Comparison of ENCODE assay signal across 16 mouse cellular contexts in genomic region chr6:91506036-91506435, GRCm38 (mm10). TPM values are rescaled to one million over a fixed set of nuclear protein-coding genes. Genes with fewer than 3 reads are reported as not detected.
DNase-seq lines count a peak whose midpoint lies in the region; ATAC-seq and TF ChIP-seq lines count a peak whose summit lies in the region.
"Had no signal": no experiment of that assay in that cellular context is flagged by ENCODE, and none has a peak within 500 bp of the region (broad histone marks: within the 10 kb centered on the region; RNA-seq: fewer than 3 reads in every experiment).

No protein-coding gene starts in this region.

- H3K27me3 ChIP-seq in liver, embryonic 16.5 days (ENCODE audit: control insufficient read depth, insufficient read depth, low read depth, low read length): no peaks in the 10 kb centered on the region
- no peaks in the 10 kb centered on the region for H3K27me3 ChIP-seq in small intestine, adult 2 months (ENCODE audit: control insufficient read depth, insufficient read depth, low read length)
- H3K27me3 ChIP-seq: heart, embryonic 13.5 days; midbrain, embryonic 12.5 days; neural tube, embryonic 15.5 days had no signal

- no peaks in the 10 kb centered on the region; the same call in 1 of the 2 replicates for H3K4me1 ChIP-seq in liver, embryonic 16.5 days (ENCODE audit: control insufficient read depth, low read depth, low read length)
- no peaks in the 10 kb centered on the region for H3K4me1 ChIP-seq in small intestine, adult 2 months (ENCODE audit: control insufficient read depth, insufficient read depth, insufficient read length, low read length)
- H3K4me1 ChIP-seq: embryonic facial prominence, embryonic 10.5 days; heart, embryonic 13.5 days; midbrain, embryonic 12.5 days; neural tube, embryonic 15.5 days had no signal

- H3K9me3 ChIP-seq in liver, embryonic 16.5 days (replicated peaks; ENCODE audit: control insufficient read depth, low read length): no peaks in the 10 kb centered on the region
- H3K9me3 ChIP-seq: G1E; midbrain, embryonic 12.5 days; neural tube, embryonic 15.5 days had no signal

- no peak for TF ChIP-seq CTCF in small intestine, adult 2 months (IDR thresholded peaks at IDR 0.05; ENCODE audit: extremely low read depth, insufficient read length, insufficient replicate concordance, low read depth, low read length)

- H3K4me2 ChIP-seq in liver, embryonic 16.5 days (ENCODE audit: low read depth, low read length): no peak overlapping the region
- H3K4me2 ChIP-seq: heart, embryonic 13.5 days; midbrain, embryonic 12.5 days; neural tube, embryonic 15.5 days had no signal

- WGBS in liver, embryonic 16.5 days (ENCODE audit: insufficient replicate concordance): 28% methylated on average over 5 of the region's 5 CpGs
- 88% methylated on average over 5 of the region's 5 CpGs for WGBS in small intestine, adult 2 months

- no peak overlapping the region for H3K4me3 ChIP-seq in liver, embryonic 16.5 days (ENCODE audit: low read depth, low read length)
- H3K4me3 ChIP-seq in small intestine, adult 2 months (ENCODE audit: low read depth, low read length): no peak overlapping the region
- H3K4me3 ChIP-seq: embryonic facial prominence, embryonic 10.5 days; heart, embryonic 13.5 days; midbrain, embryonic 12.5 days; neural tube, embryonic 15.5 days had no signal

- H3K36me3 ChIP-seq in liver, embryonic 16.5 days (ENCODE audit: control insufficient read depth, insufficient read depth): peaks cover 22% of the 10 kb centered on the region
- peaks cover 50% of the 10 kb centered on the region for H3K36me3 ChIP-seq in small intestine, adult 2 months (ENCODE audit: control insufficient read depth, insufficient read depth, low read length)

- H3K9ac ChIP-seq in liver, embryonic 16.5 days (ENCODE audit: low read depth, low read length): no peak overlapping the region
- H3K9ac ChIP-seq: heart, embryonic 13.5 days; midbrain, embryonic 12.5 days; neural tube, embryonic 15.5 days had no signal

- peak overlapping the region; percentile 46; the same call in 1 of the 2 replicates for H3K27ac ChIP-seq in liver, embryonic 16.5 days (ENCODE audit: low read length)
- H3K27ac ChIP-seq in small intestine, adult 2 months (ENCODE audit: insufficient read depth, low read depth, low read length): peak overlapping the region; percentile 41
- H3K27ac ChIP-seq: embryonic facial prominence, embryonic 10.5 days; heart, embryonic 13.5 days; hindbrain, postnatal 0 days; midbrain, embryonic 12.5 days; neural tube, embryonic 15.5 days had no signal

- ATAC-seq in CD4-positive, CD25-positive, alpha-beta regulatory T cell, adult 4 months: peak; percentile 79
- ATAC-seq in activated CD4-positive, CD25-positive, alpha-beta regulatory T cell, adult 4 months: peak; percentile 73
- peak; percentile 21; the same call in 1 of the 2 replicates for ATAC-seq in liver, embryonic 16.5 days (ENCODE audit: low read depth)
- ATAC-seq: hindbrain, postnatal 0 days had no signal

- no peak for DNase-seq in adrenal gland, postnatal 36 days
- no peak for DNase-seq in left cerebral cortex, adult 11 months (ENCODE audit: low spot score)
- no peak for DNase-seq in spleen, postnatal 14 days (ENCODE audit: low spot score in 2 of 2)
- DNase-seq in Muller cell, postnatal 12 days (ENCODE audit: inconsistent ontology term): no peak
- DNase-seq: kidney, postnatal 10 days; layer of hippocampus, postnatal 36 days had no signal

- TF ChIP-seq POLR2A in small intestine, adult 2 months (IDR thresholded peaks at IDR 0.05; ENCODE audit: low read depth, low read length): no peak

RNA-seq across cellular contexts. Expression of gene Xpc, which starts 9.7 kb away (rescaled TPM):
- 10 to 100 TPM; 13.4 to 18.2 TPM for polyA plus RNA-seq in CD4-positive, CD25-positive, alpha-beta regulatory T cell, adult 4 months (2017; shearing (Covaris generic))
- 10 to 100 TPM; 12.2 to 14.8 TPM for polyA plus RNA-seq in activated CD4-positive, CD25-positive, alpha-beta regulatory T cell, adult 4 months (2017; shearing (Covaris generic))
- polyA plus RNA-seq in liver, embryonic 16.5 days (2015; fragmentation: Nextera tagmentation; extraction: Ambion mirVana): 4.7 and 5.3 TPM in 2 replicates
- 1.7 and 4.2 TPM in 2 replicates for polyA plus RNA-seq in small intestine, adult 2 months (2012; rRNA removed)
- total RNA-seq in adrenal gland, postnatal 36 days (2021): 10 to 100 TPM; 13.6 to 18.1 TPM

RNA-seq across cellular contexts. Expression of gene Lsm3, which starts 9.7 kb away (rescaled TPM):
- 100 to 1,000 TPM; 129 to 140 TPM for polyA plus RNA-seq in CD4-positive, CD25-positive, alpha-beta regulatory T cell, adult 4 months (2017; shearing (Covaris generic))
- polyA plus RNA-seq in activated CD4-positive, CD25-positive, alpha-beta regulatory T cell, adult 4 months (2017; shearing (Covaris generic)): 100 to 1,000 TPM; 144 to 175 TPM
- 84.4 and 93.5 TPM in 2 replicates for polyA plus RNA-seq in liver, embryonic 16.5 days (2015; fragmentation: Nextera tagmentation; extraction: Ambion mirVana)
- 7.7 and 12.5 TPM in 2 replicates for polyA plus RNA-seq in small intestine, adult 2 months (2012; rRNA removed)
- total RNA-seq in adrenal gland, postnatal 36 days (2021): 10 to 100 TPM; 34.1 to 36.5 TPM

RNA-seq across cellular contexts. Expression of gene Tmem43, which starts 32.5 kb away (rescaled TPM):
- 10 to 100 TPM; 62.2 to 99.3 TPM for polyA plus RNA-seq in CD4-positive, CD25-positive, alpha-beta regulatory T cell, adult 4 months (2017; shearing (Covaris generic))
- polyA plus RNA-seq in activated CD4-positive, CD25-positive, alpha-beta regulatory T cell, adult 4 months (2017; shearing (Covaris generic)): 10 to 100 TPM; 40.2 to 44.3 TPM
- 10.6 and 12.1 TPM in 2 replicates for polyA plus RNA-seq in liver, embryonic 16.5 days (2015; fragmentation: Nextera tagmentation; extraction: Ambion mirVana)
- 12.6 and 38.8 TPM in 2 replicates for polyA plus RNA-seq in small intestine, adult 2 months (2012; rRNA removed)
- total RNA-seq in adrenal gland, postnatal 36 days (2021): 10 to 100 TPM; 44.3 to 46.2 TPM

RNA-seq across cellular contexts. Expression of gene Chchd4, which starts 32.7 kb away (rescaled TPM):
- polyA plus RNA-seq in CD4-positive, CD25-positive, alpha-beta regulatory T cell, adult 4 months (2017; shearing (Covaris generic)): 10 to 100 TPM; 10.5 to 11.4 TPM
- polyA plus RNA-seq in activated CD4-positive, CD25-positive, alpha-beta regulatory T cell, adult 4 months (2017; shearing (Covaris generic)): 10 to 100 TPM; 11.0 to 12.6 TPM
- polyA plus RNA-seq in liver, embryonic 16.5 days (2015; fragmentation: Nextera tagmentation; extraction: Ambion mirVana): 9.9 and 10.1 TPM in 2 replicates
- 4.3 and 6.2 TPM in 2 replicates for polyA plus RNA-seq in small intestine, adult 2 months (2012; rRNA removed)
- 10 to 100 TPM; 18.5 to 21.0 TPM for total RNA-seq in adrenal gland, postnatal 36 days (2021)

Comparison
In these comparisons a context has a peak if more than half of its experiments do, and no peak if none do; other contexts are left out.
1. ATAC-seq: peak in every context shown above with its lines; median percentile 79 in CD4-positive, CD25-positive, alpha-beta regulatory T cell, adult 4 months; 73 in activated CD4-positive, CD25-positive, alpha-beta regulatory T cell, adult 4 months; 21 in liver, embryonic 16.5 days.